Mouse (Mus musculus) CH12.LX (cell line): Measurements from ENCODE around the gene Map4k1.

Experiments used
- BHLHE40 ChIP-seq: IDR thresholded peaks from 2 replicates; pipeline ENCODE4 v1.6.1; 2011; ENCODE audit warnings: mild to moderate bottlenecking, low read depth, low read length, improper control_type of control experiment
- CHD1 ChIP-seq: IDR thresholded peaks from 2 replicates; pipeline ENCODE4 v1.6.1; 2012; ENCODE audit warnings: low read depth, low read length, improper control_type of control experiment, inconsistent platforms
- CTCF ChIP-seq, 2 experiments: IDR thresholded peaks in 1 of 2; conservative IDR thresholded peaks in 1 of 2; 2 replicates each; pipeline ENCODE4 v1.5.1; 2011 to 2012; ENCODE audit warnings: low read depth in 2 of 2, low read length in 2 of 2, improper control_type of control experiment in 1 of 2, inconsistent platforms in 1 of 2, mild to moderate bottlenecking in 1 of 2, moderate library complexity in 1 of 2
- ELF1 ChIP-seq: IDR thresholded peaks from 2 replicates; pipeline ENCODE4 v1.6.1; 2014; ENCODE audit warnings: low read depth, mild to moderate bottlenecking, inconsistent platforms, low read length, improper control_type of control experiment
- JUND ChIP-seq: conservative IDR thresholded peaks from 2 replicates; pipeline ENCODE4 v1.6.1; 2011; ENCODE audit warnings: low read depth, low read length, improper control_type of control experiment
- MAX ChIP-seq: IDR thresholded peaks from 2 replicates; pipeline ENCODE4 v1.6.1; 2011; ENCODE audit warnings: low read length, improper control_type of control experiment
- MXI1 ChIP-seq: IDR thresholded peaks from 2 replicates; pipeline ENCODE4 v1.6.1; 2011; ENCODE audit warnings: mild to moderate bottlenecking, low read depth, low read length, improper control_type of control experiment
- MYC ChIP-seq: IDR thresholded peaks from 2 replicates; pipeline ENCODE4 v1.6.1; 2011; ENCODE audit warnings: low read depth, mild to moderate bottlenecking, improper control_type of control experiment, low read length
- NRF1 ChIP-seq: IDR thresholded peaks from 2 replicates; pipeline ENCODE4 v1.6.1; 2014; ENCODE audit warnings: low read depth, mild to moderate bottlenecking, inconsistent platforms, low read length, improper control_type of control experiment, moderate library complexity
- POLR2A ChIP-seq: IDR thresholded peaks from 2 replicates; pipeline ENCODE4 v1.6.1; 2011; ENCODE audit warnings: low read depth, mild to moderate bottlenecking, improper control_type of control experiment, low read length
- SIN3A ChIP-seq: IDR thresholded peaks from 2 replicates; pipeline ENCODE4 v1.6.1; 2012; ENCODE audit warnings: low read length, improper control_type of control experiment, inconsistent platforms

DNA sequence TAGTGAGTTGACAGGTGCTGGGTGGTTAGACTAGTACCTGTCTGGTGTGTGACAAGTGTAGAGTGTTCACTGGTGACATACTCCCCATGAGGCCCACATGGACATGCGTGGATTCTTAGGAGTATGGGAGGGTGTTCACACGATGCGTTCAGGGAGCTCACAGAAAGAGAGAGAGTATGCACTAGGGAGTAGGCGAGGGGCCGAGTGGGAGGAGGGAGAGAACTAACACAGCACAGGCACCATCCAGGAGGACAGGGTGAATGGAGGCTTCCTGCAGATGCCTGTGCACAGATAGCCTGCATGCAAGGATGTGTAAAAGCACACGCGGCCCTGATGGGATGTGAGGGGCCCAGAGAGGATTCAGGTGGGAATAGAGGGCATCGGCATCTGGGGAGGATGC is 40.6 kb downstream of the Map4k1 start:
- TF ChIP-seq POLR2A (no peak), MYC (no peak), SIN3A (no peak), MAX (no peak), CTCF (conservative IDR thresholded peaks at IDR 0.05 in 1 of 2, IDR thresholded peaks at IDR 0.05 in 1 of 2; ENCODE audit: low read depth in 2 of 2, low read length in 2 of 2) (no peak), BHLHE40 (no peak), ELF1 (no peak), MXI1 (no peak), CHD1 (no peak), NRF1 (no peak), JUND (no peak)
